Mouse (Mus musculus) layer of hippocampus, postnatal 14 days (tissue): ENCODE results near the gene Arl6ip5. TPM values are rescaled to one million over a fixed set of nuclear protein-coding genes. Genes with fewer than 3 reads are reported as not detected.

Experiments used
- DNase-seq, 2 experiments: peaks; one replicate each; pipeline ENCODE4 v3.0.0; 2021 to 2022; ENCODE audit warnings: low spot score in 2 of 2, mixed read lengths in 1 of 2
- total RNA-seq, 2 experiments: library from RNA; stranded (reverse); gene quantifications; 2 replicates each; pipeline ENCODE4 v1.2.3; 2021

Gene Arl6ip5
- total RNA-seq, 2 experiments from 2014 or later = 156 to 168 TPM

DNA sequence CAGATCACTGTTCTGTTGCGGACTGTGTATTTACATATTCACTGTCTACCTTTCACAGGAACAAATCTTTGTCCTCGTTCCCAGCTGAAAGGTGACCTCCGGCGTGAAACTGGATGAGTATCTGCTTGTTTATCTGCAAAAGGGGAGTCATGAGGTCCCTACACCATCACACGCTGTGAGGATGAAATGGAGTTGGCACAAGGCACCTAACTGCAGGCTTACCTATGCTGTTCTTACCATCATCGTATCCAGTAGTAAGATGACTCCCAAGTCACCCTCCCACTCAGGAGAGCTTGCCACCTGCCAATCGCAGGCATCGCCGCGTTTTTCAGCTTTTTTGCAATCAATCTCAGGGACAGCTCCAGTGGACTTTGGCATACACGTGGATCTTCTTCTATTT lies 59.1 kb downstream of the Arl6ip5 start:
- no peak for DNase-seq

DNA sequence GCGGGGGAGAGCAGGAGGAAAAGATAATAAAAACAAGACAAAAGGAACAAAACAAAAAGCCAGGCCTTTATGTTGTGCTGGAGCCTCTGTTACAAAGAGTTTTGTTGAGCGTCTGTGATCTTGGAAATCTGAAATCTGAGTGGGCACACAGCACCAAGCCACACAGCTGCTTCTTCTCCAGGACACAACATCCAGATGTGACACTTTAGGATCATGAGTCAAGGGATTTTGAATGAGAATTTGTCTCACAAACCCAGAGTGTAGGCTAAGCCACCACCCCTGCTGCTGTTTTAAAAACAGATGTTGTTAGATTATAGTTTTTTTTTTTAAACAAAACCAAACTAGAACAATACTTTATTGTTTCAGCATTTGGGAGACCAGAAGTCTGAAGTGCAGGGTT lies 61.9 kb downstream of the Arl6ip5 start:
- DNase-seq = no peak

DNA sequence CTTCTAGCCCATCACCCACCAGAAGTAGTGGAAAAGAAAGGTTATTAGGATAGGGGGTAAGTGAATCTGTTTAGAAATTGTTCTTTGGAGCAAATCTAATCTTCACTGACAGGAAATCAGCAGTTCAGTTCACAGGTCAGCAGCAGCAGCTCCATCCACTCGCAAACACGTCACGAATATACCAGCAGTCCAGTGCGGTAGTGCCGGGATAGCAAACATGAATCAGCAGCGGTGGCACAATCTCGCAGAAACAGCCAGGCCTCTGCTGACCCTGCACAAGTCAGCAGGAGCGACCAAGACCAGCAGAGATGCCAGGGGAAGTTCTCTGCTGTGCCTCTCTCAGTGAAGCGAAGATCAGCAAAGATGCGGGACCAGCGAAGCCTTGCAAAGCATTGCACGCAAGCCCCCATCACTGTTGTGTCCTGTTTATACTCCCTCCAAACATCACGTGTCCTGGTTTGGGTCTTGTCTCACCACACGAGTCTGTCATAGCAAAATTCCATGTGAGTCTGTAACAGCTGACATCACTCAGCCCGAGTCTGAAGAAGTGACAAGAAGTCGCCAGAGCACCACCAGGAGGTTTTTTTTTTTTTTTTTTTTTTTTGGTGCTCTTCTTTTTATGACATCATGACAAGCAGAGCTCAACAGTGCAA lies 62.7 kb downstream of the Arl6ip5 start:
- DNase-seq = no peak

DNA sequence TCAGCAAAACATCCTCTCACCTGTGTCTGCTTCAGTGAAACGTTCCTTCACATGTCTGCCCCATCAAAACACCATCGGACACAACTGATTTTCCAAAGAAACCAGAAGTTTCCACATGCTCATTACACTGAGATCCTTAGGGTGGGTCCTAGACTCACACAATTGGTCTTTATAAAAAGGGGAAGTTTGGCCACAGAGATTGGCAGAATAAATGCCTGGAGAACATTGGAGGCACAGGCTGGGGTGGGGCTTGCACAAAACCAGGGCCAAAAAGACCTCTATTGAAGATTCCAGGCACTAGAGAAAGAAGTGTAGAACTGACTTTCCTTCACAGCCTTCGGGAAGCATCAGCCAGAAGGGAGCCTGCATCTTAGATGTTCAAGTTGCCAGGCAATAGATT lies 63.3 kb downstream of the Arl6ip5 start:
- DNase-seq = no peak

DNA sequence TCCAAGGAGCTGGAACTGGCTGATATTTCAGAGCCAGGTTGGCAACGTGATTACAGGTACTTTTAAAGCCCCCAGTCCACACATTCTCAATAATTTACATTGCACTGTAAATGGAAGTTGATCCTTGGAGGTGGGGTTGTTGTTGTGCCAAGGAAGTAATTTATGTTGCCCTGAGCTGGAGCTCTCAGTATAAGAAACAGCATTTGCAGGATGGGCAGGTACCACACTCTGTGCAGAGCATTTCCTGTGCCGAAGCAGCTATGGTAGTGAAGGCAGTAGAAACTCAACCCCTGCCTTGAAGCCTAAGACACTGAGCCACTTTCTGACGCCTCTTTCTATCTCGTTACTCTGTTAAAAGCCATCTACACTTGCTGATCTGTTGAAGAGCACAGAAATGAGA lies 65.3 kb downstream of the Arl6ip5 start:
- DNase-seq = no peak

DNA sequence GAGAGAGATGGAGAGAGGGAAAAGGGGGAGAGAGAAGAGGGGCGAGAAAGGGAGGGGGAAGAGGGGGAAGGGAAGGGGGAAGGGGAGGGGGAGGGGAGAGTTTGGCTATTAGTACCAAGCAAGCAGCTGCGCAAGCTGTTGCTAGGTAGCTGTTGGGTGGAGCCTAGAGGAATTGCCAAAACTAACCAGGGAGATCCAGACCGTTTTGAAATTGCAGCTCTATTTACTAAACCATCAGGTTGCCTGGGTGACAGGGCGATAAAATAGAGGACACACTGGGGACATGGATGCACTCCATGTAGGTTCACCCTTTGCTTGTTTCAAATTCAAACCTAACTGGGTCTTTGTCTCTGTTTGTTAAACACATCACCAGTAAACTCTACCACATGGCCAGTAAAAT lies 65.9 kb downstream of the Arl6ip5 start:
- DNase-seq = no peak

DNA sequence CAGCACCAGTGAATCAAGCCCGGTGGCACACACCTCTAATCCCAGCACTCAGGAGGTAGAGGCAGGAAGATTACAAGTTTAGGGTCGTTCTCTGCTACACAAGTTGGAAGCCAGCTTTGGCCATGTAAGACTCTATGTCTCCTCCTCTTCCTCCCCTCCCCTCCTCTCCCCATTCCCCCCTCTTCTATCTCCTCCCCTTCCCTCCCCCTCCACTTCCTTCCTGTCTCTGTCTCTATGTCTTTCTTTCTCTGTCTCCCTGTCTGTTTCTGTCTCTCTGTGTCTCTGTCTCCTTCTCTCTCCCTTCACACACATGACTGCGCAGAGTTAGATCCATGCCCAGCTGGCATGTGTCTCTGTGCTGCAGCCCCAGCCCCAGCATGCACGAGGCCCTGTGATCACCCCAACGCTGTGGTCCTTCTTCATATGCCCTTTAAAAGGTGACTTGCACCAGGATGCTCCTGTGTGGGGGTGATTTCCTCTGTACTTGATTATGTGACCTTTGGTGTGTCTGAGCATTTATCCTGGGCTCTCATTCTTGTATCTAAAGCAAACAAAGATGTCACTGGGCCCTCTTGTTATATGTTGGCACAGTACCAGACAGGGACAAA lies 66.5 kb downstream of the Arl6ip5 start:
- no peak for DNase-seq

DNA sequence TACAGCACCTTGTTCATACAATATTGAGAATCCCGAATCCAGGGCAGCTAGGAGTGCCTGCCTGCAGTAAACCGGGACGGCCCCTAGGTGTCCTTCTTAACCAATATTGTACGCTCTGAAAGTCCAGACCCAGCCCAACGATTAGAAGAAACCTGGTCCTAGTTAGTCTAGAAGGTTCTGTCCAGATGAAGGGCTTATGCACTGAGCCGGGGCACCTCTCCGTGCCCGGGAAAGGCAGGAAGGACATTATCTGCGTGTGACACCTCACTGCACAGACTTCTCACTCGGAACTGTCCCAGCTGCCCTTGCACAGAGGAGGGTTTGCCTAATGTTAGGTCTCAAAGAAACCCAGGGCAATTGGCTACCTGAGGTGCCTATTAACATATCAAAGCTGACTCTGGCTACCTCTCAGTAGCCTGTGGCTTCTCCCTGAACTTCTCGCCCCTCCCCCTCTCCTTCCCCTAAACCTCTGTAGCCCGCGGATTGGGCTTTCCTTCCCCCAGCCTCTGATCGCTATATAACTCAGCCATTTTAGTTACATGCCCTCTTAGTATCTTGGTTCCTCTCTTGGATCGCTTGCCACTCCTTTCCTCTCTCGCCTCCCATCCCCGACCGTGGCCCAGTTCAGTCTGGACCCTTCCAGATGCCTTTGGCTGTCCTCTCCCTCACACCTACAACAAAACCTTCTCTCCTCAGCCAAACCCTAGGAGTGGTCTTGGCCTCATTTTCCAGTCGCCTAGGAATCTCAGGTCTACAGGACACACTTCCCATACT lies 67.7 kb downstream of the Arl6ip5 start:
- peak; percentile 78 to 87 for DNase-seq

DNA sequence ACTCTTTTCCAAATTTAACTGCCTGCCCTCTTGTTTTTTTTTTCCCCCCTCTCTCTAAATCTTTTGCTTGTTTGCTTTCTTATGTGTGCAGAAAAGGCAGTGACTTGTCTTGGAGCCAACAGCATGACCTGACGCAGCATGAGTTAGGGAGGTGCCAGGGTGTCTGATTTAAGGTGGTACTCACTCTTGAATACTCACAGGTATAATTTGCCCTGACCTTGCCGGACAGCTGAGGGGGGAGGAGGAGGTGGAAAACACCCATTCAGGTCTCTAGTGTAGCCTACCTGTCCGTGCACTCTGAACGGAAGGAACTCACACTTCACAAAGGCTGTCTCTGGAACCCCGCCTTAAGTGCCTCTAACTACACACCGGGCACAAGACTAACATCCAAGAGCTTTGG lies 68.4 kb downstream of the Arl6ip5 start:
- DNase-seq = no peak

Other genes starting within 250 kb of the Arl6ip5 start
- gene Fam19a4, start 150.3 kb upstream of the Arl6ip5 start, total RNA-seq = 1 to 10 TPM in 1 of 2 experiments, under 1 TPM in 1; 0.69 to 2.0 TPM
- 10 to 100 TPM; 32.1 to 38.3 TPM for gene Eogt, start 61.5 kb upstream of the Arl6ip5 start, total RNA-seq
- gene Tmf1, start 31.6 kb upstream of the Arl6ip5 start, total RNA-seq = 10 to 100 TPM; 56.9 to 57.9 TPM
- gene Uba3, start 5.0 kb upstream of the Arl6ip5 start, total RNA-seq = 10 to 100 TPM; 62.1 to 65.7 TPM
- not detected for gene Lmod3, start 42.1 kb downstream of the Arl6ip5 start, total RNA-seq